Mouse (Mus musculus) bone marrow, adult 2 months (tissue): Measurements from ENCODE around the gene Mkrn2os. TPM values are rescaled to one million over a fixed set of nuclear protein-coding genes. Genes with fewer than 3 reads are reported as not detected.

Source experiments
- H3K27ac ChIP-seq: fragments of 200-500 bp; 2 replicates; pipeline ENCODE4 v1.5.1; 2012; ENCODE audit warnings: low read depth, mild to moderate bottlenecking, control low read depth, inconsistent platforms, low read length; ENCODE audit not compliant: control insufficient read depth, poor library complexity, insufficient read depth
- H3K4me1 ChIP-seq: fragments of 200-500 bp; 2 replicates; pipeline ENCODE4 v1.6.1; 2011; ENCODE audit warnings: low read length; ENCODE audit not compliant: control insufficient read depth, insufficient read depth
- H3K4me3 ChIP-seq: fragments of 200-500 bp; replicated peaks from 2 replicates; pipeline ENCODE3; 2011; ENCODE audit warnings: mild to moderate bottlenecking, low read depth, low read length, control low read depth; ENCODE audit not compliant: control insufficient read depth
- CTCF ChIP-seq: fragments of 200-500 bp; IDR thresholded peaks from 2 replicates; pipeline ENCODE4 v1.5.1; 2011; ENCODE audit warnings: low read length, control low read depth; ENCODE audit not compliant: control insufficient read depth, insufficient read depth
- POLR2A ChIP-seq: fragments of 200-500 bp; IDR thresholded peaks from 2 replicates; pipeline ENCODE4 v1.6.1; 2011; ENCODE audit warnings: low read depth, mild to moderate bottlenecking, control low read depth, low read length, borderline replicate concordance; ENCODE audit not compliant: control insufficient read depth
- WGBS: fragments of 180-500 bp; shearing (Covaris S2); methylation state at CpG from one replicate; pipeline ENCODE4 v1.1.7; 2018; 5-methylcytosine and 5-hydroxymethylcytosine counted together
- polyA plus RNA-seq: library from polyadenylated mRNA; stranded (reverse); fragments of >200 nt; gene quantifications from 2 replicates; pipeline ENCODE4 v1.2.4, GENCODE M21; 2011; ENCODE audit warnings: low replicate concordance; ENCODE audit not compliant: missing spikeins, insufficient read depth, insufficient read length

Mkrn2os gene
- polyA plus RNA-seq, 1 experiment, result not detected

DNA sequence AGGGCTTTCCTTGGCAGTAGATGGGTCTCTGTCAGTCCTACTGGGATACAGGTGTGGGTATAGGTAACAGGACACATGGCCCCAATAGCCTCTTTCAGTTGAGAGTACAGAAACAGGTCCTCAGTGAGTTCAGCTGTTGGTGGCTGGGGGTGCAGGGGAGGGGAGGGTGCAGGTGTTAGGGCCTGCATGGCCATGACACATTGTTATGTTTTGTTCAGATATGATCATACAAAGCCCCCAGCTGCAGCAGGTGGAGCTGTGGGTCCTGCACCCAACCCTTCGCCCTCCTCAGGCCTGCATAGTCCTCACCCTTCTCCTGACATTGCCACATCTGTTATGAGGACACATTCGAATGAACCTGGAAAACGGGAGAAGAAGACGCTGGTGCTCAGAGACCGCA is 17.9 kb upstream of the Mkrn2os start:
- no peak for TF ChIP-seq CTCF
- no peak for TF ChIP-seq POLR2A
- H3K27ac ChIP-seq, result no peak overlapping the region
- no peak overlapping the region for H3K4me3 ChIP-seq
- no peaks in the 10 kb centered on the region; the same call in 1 of the 2 replicates for H3K4me1 ChIP-seq
- WGBS, result 86% methylated on average over 5 of the region's 5 CpGs

- Histone ChIP-seq H3K4me1 (no peaks in the 10 kb centered on the region; the same call in 1 of the 2 replicates), H3K4me3 (no peak overlapping the region), H3K27ac (no peak overlapping the region)
- 79% methylated on average over 3 of the region's 3 CpGs for WGBS
- TF ChIP-seq CTCF (peak; percentile 53), POLR2A (no peak)
These were observed 16.7 kb upstream of the Mkrn2os start for GRCm38 (mm10) chr6:115609121-115609520.

- TF ChIP-seq POLR2A (no peak), CTCF (no peak)
- H3K4me3 ChIP-seq, result no peak overlapping the region
- H3K4me1 ChIP-seq, result no peaks in the 10 kb centered on the region; the same call in 1 of the 2 replicates
- H3K27ac ChIP-seq, result no peak overlapping the region
- WGBS, result 81% methylated on average over 4 of the region's 4 CpGs
These were observed 15.1 kb upstream of the Mkrn2os start for GRCm38 (mm10) chr6:115607429-115607828.

DNA sequence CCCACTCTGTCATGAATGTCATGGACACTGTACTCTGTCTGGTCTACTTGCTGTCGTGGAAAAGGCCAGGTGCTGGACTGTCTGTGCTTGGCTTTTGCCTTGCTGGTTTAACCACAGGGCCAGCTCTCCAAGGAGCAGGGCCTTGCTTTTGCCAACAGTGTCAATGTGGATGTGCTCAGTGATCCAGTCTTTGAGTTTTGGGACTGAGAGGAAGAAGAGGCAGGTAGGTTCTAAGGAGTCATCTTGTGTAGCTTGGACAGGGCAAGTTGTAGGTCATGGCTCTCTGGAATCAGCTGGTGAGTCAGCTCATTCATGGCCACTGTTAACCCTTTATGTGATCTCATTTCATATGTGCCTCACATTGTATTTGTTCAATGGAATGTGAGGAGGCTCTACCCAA is 14.1 kb upstream of the Mkrn2os start:
- no peak overlapping the region for H3K4me3 ChIP-seq
- TF ChIP-seq CTCF (no peak), POLR2A (no peak)
- no peak overlapping the region for H3K27ac ChIP-seq
- WGBS, result 81% methylated on average over 1 of the region's 1 CpGs
- no peaks in the 10 kb centered on the region; the same call in 1 of the 2 replicates for H3K4me1 ChIP-seq

GRCm38 (mm10) chr6:115601715-115602523 is 9.5 kb upstream of the Mkrn2os start, which contains the start of gene Mkrn2:
Gene Mkrn2 (plus strand): TSS chr6:115601902.
- Histone ChIP-seq H3K4me3 (peak within 1 kb of the TSS; percentile 90), H3K4me1 (no peaks in the 10 kb centered on the region; the same call in 1 of the 2 replicates), H3K27ac (peak within 1 kb of the TSS; percentile 49; the same call in 1 of the 2 replicates)
- under 1% methylated on average over 61 of the region's 61 CpGs for WGBS
- no peak for TF ChIP-seq CTCF
- TF ChIP-seq POLR2A, result peak; percentile 70; the same call in 1 of the 2 replicates

- 58% methylated on average over 4 of the region's 4 CpGs for WGBS
- peak overlapping the region; percentile 3 for H3K4me3 ChIP-seq
- H3K4me1 ChIP-seq, result no peaks in the 10 kb centered on the region; the same call in 1 of the 2 replicates
- TF ChIP-seq CTCF, result no peak
- no peak for TF ChIP-seq POLR2A
- no peak overlapping the region for H3K27ac ChIP-seq
These were observed 8.9 kb upstream of the Mkrn2os start for GRCm38 (mm10) chr6:115601322-115601714.

DNA sequence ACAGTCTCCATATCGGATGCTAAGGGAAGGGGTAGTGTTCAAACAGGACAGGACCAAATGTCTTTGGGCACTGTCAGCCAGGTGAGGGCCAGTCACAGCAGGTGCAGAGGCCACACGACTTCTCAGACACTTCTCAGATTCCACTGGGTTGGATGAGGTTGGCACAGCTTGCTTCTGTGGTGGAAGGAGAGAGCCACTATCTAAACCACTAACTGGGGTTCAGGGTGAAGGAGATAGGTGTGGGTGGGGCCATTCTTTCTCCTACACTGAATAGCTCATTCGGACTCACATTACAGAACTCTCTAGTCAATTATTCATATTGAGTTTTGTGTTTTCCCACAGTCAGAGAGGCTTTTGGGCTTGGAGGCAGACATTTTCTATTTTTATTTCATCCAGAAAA is 3.3 kb upstream of the Mkrn2os start:
- no peak overlapping the region for H3K4me3 ChIP-seq
- WGBS, result 67% methylated on average over 3 of the region's 3 CpGs
- TF ChIP-seq CTCF (no peak), POLR2A (no peak)
- H3K27ac ChIP-seq, result no peak overlapping the region
- H3K4me1 ChIP-seq, result no peaks in the 10 kb centered on the region

GRCm38 (mm10) chr6:115594463-115594862 is 2.1 kb upstream of the Mkrn2os start:
- Histone ChIP-seq H3K4me3 (no peak overlapping the region), H3K27ac (no peak overlapping the region), H3K4me1 (no peaks in the 10 kb centered on the region)
- 14% methylated on average over 3 of the region's 3 CpGs for WGBS
- TF ChIP-seq CTCF (no peak), POLR2A (no peak)

GRCm38 (mm10) chr6:115593252-115593651 is 876 bp upstream of the Mkrn2os start:
- Histone ChIP-seq H3K4me1 (no peaks in the 10 kb centered on the region), H3K27ac (no peak overlapping the region), H3K4me3 (no peak overlapping the region)
- TF ChIP-seq POLR2A, result no peak
- TF ChIP-seq CTCF, result no peak
- 63% methylated on average over 4 of the region's 4 CpGs for WGBS
